Mouse (Mus musculus): ENCODE results near the gene Znrd1.

The Znrd1 gene

DNA sequence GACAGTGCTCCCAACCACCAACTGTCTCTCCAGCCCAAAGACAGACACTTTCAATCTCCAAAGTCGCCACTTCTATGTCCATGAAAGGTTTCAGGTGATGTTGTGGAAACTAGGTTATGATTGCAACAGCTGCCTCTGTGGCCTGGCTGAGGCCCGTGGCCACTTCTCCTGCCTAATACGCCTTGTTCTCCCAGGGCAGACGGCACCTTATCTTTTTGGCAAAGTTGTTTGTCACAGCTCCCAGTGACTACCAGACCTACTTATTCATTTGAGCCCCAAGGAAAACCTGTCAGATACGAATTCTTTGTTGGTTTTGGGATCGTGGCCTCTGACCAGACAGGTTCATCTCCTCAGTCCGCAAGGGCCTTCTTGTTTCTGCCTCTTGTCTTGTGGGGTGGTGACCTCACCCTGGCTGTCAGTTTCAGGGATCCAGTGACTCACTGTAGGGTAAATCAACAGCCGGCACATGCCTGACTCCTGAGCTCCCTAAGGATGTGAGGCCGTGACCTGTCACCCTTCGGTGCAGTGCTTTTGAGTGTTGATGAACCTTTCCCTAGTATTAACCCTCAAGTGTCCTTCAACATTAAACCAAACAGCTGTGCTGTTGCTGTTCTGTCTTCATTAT is 30.8 kb downstream of the Znrd1 start:
- no peak for DNase-seq (ENCODE audit: low spot score in 2 of 2)

DNA sequence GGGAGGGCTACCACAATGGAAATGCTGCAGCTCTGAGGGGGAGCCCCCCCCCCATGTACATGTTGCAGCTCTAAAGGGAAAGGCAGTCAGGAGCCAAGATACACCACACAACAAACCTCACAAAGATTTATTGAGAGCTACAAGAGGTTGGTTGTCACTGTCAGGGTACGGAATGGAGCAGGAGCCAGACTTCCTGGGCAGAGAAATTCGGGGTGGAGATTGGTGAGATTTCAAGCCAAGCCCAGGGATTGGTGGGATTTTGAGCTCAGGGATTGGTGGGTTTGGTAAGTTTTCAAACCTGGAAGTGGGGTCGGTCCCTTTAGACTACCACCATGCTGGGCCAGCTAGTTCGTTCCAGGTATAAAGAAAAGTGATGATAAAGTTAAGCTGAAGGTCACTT is 34.9 kb downstream of the Znrd1 start:
- no peak for DNase-seq (ENCODE audit: low spot score in 2 of 2)

DNA sequence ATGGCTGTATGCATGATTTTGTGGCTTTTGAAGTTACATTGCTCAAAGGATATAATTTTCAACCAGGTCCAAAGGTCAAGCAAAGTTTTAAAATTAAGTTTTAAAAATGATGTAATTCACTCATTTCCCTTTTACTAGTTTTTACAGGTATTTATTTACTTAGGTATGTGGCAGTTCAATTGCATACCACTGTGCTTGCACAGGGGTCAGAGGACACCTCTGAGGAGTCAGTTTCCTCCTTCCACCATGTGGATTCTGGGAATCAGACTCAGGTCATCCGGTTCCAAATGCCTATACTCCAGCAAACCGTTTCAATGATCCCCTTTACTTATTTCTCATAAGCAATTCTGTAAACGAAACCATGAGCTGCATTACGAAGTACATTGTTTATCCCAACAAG is 35.6 kb downstream of the Znrd1 start:
- DNase-seq (ENCODE audit: low spot score in 2 of 2): no peak

DNA sequence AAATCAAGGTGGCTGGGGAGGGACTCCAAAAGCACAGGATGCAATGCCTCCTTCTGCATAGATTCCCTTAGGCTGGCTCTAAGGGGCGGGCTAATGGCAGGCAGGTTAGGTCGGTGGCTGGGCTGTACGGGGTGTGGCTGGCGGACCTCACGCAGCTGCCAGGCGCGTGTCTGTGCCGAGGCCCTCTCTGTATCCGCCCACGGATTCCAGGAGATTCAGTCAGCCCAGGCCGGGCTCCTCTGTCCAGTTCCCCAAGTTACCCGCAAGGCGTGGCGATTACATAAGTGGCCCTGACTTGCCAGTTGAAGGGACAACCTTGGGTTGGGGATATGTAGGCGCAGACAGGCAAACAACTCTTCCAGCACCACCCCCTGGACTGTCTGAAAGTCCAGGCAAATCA is 38.1 kb downstream of the Znrd1 start:
- no peak for DNase-seq (ENCODE audit: low spot score in 2 of 2)

DNA sequence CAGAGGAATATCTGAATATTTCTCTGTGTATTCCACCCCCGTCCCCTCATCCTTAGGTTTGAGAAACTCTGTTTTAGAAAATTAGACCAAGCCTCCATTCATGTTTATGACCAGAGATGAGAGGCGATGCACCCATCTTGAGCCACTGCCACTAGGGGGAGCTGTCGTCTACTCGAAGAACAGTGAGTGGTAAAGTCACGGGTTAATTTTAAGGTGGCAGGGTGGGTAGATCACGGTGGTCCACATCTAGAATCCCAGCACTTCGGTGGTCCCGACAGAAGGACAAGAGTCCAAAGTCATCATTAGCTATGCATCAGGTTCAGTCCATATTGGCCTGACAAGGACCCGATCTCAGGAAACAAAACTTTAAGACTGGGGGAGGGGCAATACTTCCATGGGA is 43.3 kb downstream of the Znrd1 start:
- DNase-seq (ENCODE audit: low spot score in 2 of 2): peak; percentile 36 to 61

DNA sequence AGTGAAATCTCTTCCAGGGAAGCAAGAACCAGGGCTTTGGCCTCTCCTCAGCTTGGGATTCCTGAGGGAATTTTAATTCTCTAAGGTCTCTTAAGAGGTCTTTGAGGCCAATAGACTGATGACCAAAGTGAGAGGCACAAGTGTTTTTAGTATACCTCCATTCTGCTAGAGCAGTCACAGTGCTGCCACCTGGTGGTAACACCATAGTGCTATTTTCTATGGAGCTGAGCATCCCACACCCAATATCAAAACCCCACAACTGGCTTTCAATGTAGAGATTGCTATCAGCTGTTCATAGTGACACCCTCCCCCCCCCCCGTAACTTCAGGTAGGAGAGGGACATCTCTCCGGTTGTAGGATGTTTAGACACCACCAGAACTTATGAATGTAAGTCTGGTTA is 44.3 kb downstream of the Znrd1 start:
- DNase-seq (ENCODE audit: low spot score in 2 of 2): peak; percentile 56 to 73

DNA sequence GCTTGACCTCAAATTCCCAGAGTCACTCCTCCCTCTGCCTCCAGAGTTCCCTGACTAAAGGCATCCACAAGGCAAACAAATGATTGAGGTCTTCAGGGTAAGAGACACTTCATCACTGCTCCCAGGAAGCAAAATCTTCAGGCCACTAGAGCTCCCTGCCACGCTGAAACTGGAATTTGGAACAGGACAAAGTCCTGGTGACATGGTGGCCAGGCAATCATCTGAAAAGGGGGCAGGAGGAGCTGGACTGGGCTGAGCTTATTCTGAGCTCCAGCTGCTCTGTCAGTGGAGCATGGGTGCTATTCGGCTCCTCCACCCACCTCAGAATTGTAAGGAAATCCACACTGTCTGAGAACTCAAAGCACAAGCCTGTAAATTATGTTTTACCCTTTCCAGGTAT is 46.3 kb downstream of the Znrd1 start:
- DNase-seq (ENCODE audit: low spot score in 2 of 2): no peak

DNA sequence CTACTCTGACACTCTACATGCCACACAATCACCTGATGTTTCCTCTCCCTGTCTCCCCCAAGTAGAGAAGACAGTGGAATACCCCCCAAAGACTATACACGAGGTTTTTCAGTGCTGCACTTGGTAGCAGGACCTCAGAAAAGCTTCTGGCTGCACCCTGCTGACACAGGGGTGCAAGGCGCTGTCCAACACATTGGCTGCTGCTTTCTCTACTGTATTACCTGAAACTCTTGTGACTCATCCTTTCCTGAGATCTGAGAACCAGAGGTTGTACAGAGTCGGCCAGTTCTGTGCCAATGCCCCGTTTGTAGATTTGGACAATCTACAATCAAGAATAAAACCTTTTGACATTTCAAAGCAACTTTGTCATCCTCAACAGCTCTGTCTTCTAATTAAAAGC is 48.6 kb downstream of the Znrd1 start:
- no peak for DNase-seq (ENCODE audit: low spot score in 2 of 2)

DNA sequence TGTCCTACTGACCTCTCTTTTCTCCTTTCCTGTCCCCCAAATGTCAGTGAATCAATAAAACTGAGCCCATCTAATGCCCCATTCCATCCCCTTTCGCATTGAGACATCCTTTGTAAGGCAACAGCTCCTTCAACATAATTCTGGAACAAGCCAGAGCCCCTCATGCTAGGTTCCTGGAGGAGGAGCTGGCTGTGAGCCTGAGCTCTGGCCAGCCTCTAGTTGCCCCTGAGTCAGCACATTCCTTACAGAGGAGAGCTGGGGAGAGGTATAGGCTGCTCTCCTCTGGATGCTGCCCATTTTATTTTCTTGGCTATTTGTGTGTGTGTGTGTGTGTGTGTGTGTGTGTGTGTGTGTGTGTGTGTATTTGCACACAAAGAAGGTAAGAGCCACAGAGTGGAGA is 50.1 kb downstream of the Znrd1 start:
- DNase-seq (ENCODE audit: low spot score in 2 of 2): no peak

Measured in natural killer cell, adult 2 months (primary cell).